Mouse (Mus musculus): ENCODE measurements around the gene Arhgap18. TPM values are rescaled to one million over a fixed set of nuclear protein-coding genes. Genes with fewer than 3 reads are reported as not detected.

Arhgap18 gene
- polyA plus RNA-seq, 1 experiment: 1.9 TPM

DNA sequence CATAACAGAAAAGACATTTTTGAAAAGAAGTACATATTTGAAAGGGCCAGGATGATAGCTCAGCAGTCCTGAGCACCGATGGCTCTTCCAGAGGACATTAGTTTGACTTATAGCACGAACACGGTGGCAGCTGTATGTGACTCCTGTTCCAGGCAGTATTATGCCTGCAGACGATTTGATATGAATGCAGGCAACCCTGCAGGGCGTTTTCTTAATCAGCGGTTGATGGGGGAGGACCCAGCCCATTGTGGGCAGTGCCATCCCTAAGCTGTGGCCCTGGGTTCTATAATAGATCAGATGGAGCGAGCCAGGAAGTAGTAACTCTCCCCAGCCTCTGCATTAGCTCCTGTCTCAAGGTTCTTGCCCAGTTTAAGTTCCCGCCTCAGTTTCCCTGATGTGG lies 16.8 kb downstream of the Arhgap18 start:
- no peak for TF ChIP-seq POLR2AphosphoS2 (IDR thresholded peaks at IDR 0.05; ENCODE audit: insufficient read length, low read depth)
- no peak for TF ChIP-seq E2F4 (IDR thresholded peaks at IDR 0.05; ENCODE audit: insufficient read depth)
- TF ChIP-seq TCF3 (IDR thresholded peaks at IDR 0.05; ENCODE audit: insufficient read length, low read depth): no peak
- TF ChIP-seq MAX (IDR thresholded peaks at IDR 0.05; ENCODE audit: low read depth): no peak
- no peak for TF ChIP-seq REST (IDR thresholded peaks at IDR 0.05; ENCODE audit: insufficient read depth, insufficient read length)
- no peak for TF ChIP-seq POLR2A (IDR thresholded peaks at IDR 0.05; ENCODE audit: insufficient read length, low read depth)
- no peak for TF ChIP-seq CEBPB (IDR thresholded peaks at IDR 0.05; ENCODE audit: insufficient read depth, poor library complexity, severe bottlenecking)
- Histone ChIP-seq H3K4me2 (ENCODE audit: low read depth) (no peak overlapping the region), H3ac (ENCODE audit: control insufficient read depth, insufficient read length) (no peak overlapping the region), H3K27me3 (ENCODE audit: control insufficient read depth, insufficient read depth, insufficient read length) (no peaks in the 10 kb centered on the region), H3K4me3 (no peak overlapping the region), H3K36me3 (ENCODE audit: control insufficient read depth, insufficient read depth) (no peaks in the 10 kb centered on the region), H3K79me2 (ENCODE audit: control insufficient read depth, insufficient read depth) (no peaks in the 10 kb centered on the region)

DNA sequence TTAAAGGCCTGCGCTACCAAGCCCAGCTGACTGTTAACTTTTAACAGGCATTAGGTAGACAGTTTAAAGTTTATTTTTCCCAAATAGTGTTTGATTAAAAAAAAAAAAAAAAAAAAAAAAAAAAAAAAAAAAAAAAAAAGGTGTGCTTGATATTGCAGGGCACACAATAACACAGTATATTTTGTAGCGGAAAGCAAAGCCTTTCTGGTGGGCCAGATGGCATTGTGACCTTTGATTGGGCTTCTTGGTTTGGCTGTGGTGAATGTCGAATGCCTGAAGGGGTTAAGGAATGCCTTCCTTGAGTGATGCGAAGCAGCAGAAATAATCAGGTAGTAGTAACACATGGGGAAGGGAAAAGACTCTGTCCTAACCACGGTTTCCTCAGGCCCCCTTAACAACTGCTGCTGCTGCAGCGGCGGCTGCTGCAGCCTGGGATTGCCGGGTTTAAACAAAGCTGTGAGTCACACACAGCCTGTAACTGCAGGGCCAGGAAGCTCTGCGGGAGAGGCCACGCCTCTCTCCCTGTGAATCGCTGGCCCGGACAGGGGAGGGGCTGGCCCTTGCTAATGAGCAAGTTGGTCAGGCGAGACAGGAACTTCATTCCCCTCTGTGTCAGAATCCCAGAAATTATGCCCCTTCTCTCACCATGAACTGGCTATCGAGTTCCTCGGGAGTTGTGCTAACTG lies 18.9 kb downstream of the Arhgap18 start:
- no peaks in the 10 kb centered on the region for H3K27me3 ChIP-seq (ENCODE audit: control insufficient read depth, insufficient read depth, insufficient read length)
- H3K4me2 ChIP-seq (ENCODE audit: low read depth): peak overlapping the region; percentile 95
- TF ChIP-seq POLR2A (IDR thresholded peaks at IDR 0.05; ENCODE audit: insufficient read length, low read depth) (peak; percentile 38), MYOD1 (IDR thresholded peaks at IDR 0.05; ENCODE audit: control insufficient read depth in 1 of 3, insufficient read length in 2 of 3, low read depth in 2 of 3) (peak in 1 of 3 experiments; percentile 52), REST (IDR thresholded peaks at IDR 0.05; ENCODE audit: insufficient read depth, insufficient read length) (no peak), MYOG (IDR thresholded peaks at IDR 0.05; ENCODE audit: control insufficient read depth in 1 of 3, insufficient read depth in 1 of 3, insufficient read length in 2 of 3, low read depth in 2 of 3) (peak; percentile 16 to 80 (median 20)), TCF12 (IDR thresholded peaks at IDR 0.05; ENCODE audit: insufficient read depth, poor library complexity, severe bottlenecking) (no peak), POLR2AphosphoS2 (IDR thresholded peaks at IDR 0.05; ENCODE audit: insufficient read length, low read depth) (peak; percentile 19)
- no peaks in the 10 kb centered on the region for H3K36me3 ChIP-seq (ENCODE audit: control insufficient read depth, insufficient read depth)
- H3K79me2 ChIP-seq (ENCODE audit: control insufficient read depth, insufficient read depth): no peaks in the 10 kb centered on the region
- H3K4me3 ChIP-seq: peak overlapping the region; percentile 40
- no peak overlapping the region for H3ac ChIP-seq (ENCODE audit: control insufficient read depth, insufficient read length)

GRCm38 (mm10) chr10:26772624-26773540 lies 19.7 kb downstream of the Arhgap18 start:
- Histone ChIP-seq H3K79me2 (ENCODE audit: control insufficient read depth, insufficient read depth) (no peaks in the 10 kb centered on the region), H3K4me3 (peak overlapping the region; percentile 40), H3ac (ENCODE audit: control insufficient read depth, insufficient read length) (no peak overlapping the region), H3K36me3 (ENCODE audit: control insufficient read depth, insufficient read depth) (no peaks in the 10 kb centered on the region), H3K4me2 (ENCODE audit: low read depth) (peak overlapping the region; percentile 95), H3K27me3 (ENCODE audit: control insufficient read depth, insufficient read depth, insufficient read length) (no peaks in the 10 kb centered on the region)
- TF ChIP-seq TCF3 (IDR thresholded peaks at IDR 0.05; ENCODE audit: insufficient read length, low read depth) (no peak), SRF (IDR thresholded peaks at IDR 0.05; ENCODE audit: control insufficient read depth, insufficient read length, low read depth) (no peak), MAX (IDR thresholded peaks at IDR 0.05; ENCODE audit: low read depth) (no peak), POLR2AphosphoS2 (IDR thresholded peaks at IDR 0.05; ENCODE audit: insufficient read length, low read depth) (no peak), REST (IDR thresholded peaks at IDR 0.05; ENCODE audit: insufficient read depth, insufficient read length) (no peak), MYOD1 (IDR thresholded peaks at IDR 0.05; ENCODE audit: control insufficient read depth in 1 of 3, insufficient read length in 2 of 3, low read depth in 2 of 3) (peak in 1 of 3 experiments; percentile 56), TCF12 (IDR thresholded peaks at IDR 0.05; ENCODE audit: insufficient read depth, poor library complexity, severe bottlenecking) (no peak), E2F4 (IDR thresholded peaks at IDR 0.05; ENCODE audit: insufficient read depth) (no peak), CEBPB (IDR thresholded peaks at IDR 0.05; ENCODE audit: insufficient read depth, poor library complexity, severe bottlenecking) (no peak), POLR2A (IDR thresholded peaks at IDR 0.05; ENCODE audit: insufficient read length, low read depth) (no peak), MYOG (IDR thresholded peaks at IDR 0.05; ENCODE audit: control insufficient read depth in 1 of 3, insufficient read depth in 1 of 3, insufficient read length in 2 of 3, low read depth in 2 of 3) (peak in 1 of 3 experiments; percentile 46), USF1 (IDR thresholded peaks at IDR 0.05; ENCODE audit: low read depth) (no peak)

GRCm38 (mm10) chr10:26773541-26773940 lies 20.3 kb downstream of the Arhgap18 start:
- Histone ChIP-seq H3ac (ENCODE audit: control insufficient read depth, insufficient read length) (no peak overlapping the region), H3K4me3 (peak overlapping the region; percentile 40), H3K27me3 (ENCODE audit: control insufficient read depth, insufficient read depth, insufficient read length) (no peaks in the 10 kb centered on the region), H3K4me2 (ENCODE audit: low read depth) (peak overlapping the region; percentile 95), H3K79me2 (ENCODE audit: control insufficient read depth, insufficient read depth) (no peaks in the 10 kb centered on the region), H3K36me3 (ENCODE audit: control insufficient read depth, insufficient read depth) (no peaks in the 10 kb centered on the region)
- TF ChIP-seq SRF (IDR thresholded peaks at IDR 0.05; ENCODE audit: control insufficient read depth, insufficient read length, low read depth) (no peak), MYOG (IDR thresholded peaks at IDR 0.05; ENCODE audit: control insufficient read depth in 1 of 3, insufficient read depth in 1 of 3, insufficient read length in 2 of 3, low read depth in 2 of 3) (no peak), USF1 (IDR thresholded peaks at IDR 0.05; ENCODE audit: low read depth) (no peak), E2F4 (IDR thresholded peaks at IDR 0.05; ENCODE audit: insufficient read depth) (no peak), MAX (IDR thresholded peaks at IDR 0.05; ENCODE audit: low read depth) (no peak), TCF3 (IDR thresholded peaks at IDR 0.05; ENCODE audit: insufficient read length, low read depth) (no peak), POLR2A (IDR thresholded peaks at IDR 0.05; ENCODE audit: insufficient read length, low read depth) (no peak)
